Mouse (Mus musculus): ENCODE data around the gene Ap3b1. TPM values are rescaled to one million over a fixed set of nuclear protein-coding genes. Genes with fewer than 3 reads are reported as not detected.

Ap3b1 gene
- polyA plus RNA-seq, 1 experiment from 2014 or later, result 28.4 TPM

GRCm38 (mm10) chr13:94398568-94399374 lies 40.0 kb downstream of the Ap3b1 start:
- Histone ChIP-seq H3K27ac (replicated peaks; ENCODE audit: low read depth, low read length) (no peak overlapping the region), H3K9me3 (ENCODE audit: control insufficient read depth, low read length) (no peaks in the 10 kb centered on the region), H3K27me3 (ENCODE audit: control insufficient read depth, insufficient read depth, low read length) (no peaks in the 10 kb centered on the region), H3K4me1 (ENCODE audit: control insufficient read depth, insufficient read depth, low read length) (0 out of 2 replicates have a peak, but pooled peaks cover 5% of the 10 kb centered on the region), H3K36me3 (ENCODE audit: control insufficient read depth, insufficient read depth, low read length) (peaks cover 14% of the 10 kb centered on the region; the same call in 1 of the 2 replicates), H3K9ac (replicated peaks; ENCODE audit: low read length) (no peak overlapping the region), H3K4me3 (replicated peaks; ENCODE audit: low read depth, low read length) (no peak overlapping the region), H3K4me2 (ENCODE audit: low read length) (no peak overlapping the region)
- ATAC-seq (ENCODE audit: low FRiP score, low TSS enrichment), result no peak
- no peak for DNase-seq
- WGBS, result 84% methylated on average over 12 of the region's 12 CpGs

GRCm38 (mm10) chr13:94400465-94400864 lies 41.7 kb downstream of the Ap3b1 start:
- no peak overlapping the region for H3K9ac ChIP-seq (replicated peaks; ENCODE audit: low read length)
- peaks cover 23% of the 10 kb centered on the region for H3K36me3 ChIP-seq (ENCODE audit: control insufficient read depth, insufficient read depth, low read length)
- no peaks in the 10 kb centered on the region for H3K27me3 ChIP-seq (ENCODE audit: control insufficient read depth, insufficient read depth, low read length)
- 0 out of 2 replicates have a peak, but pooled peaks cover 5% of the 10 kb centered on the region for H3K4me1 ChIP-seq (ENCODE audit: control insufficient read depth, insufficient read depth, low read length)
- DNase-seq (no peak), ATAC-seq (ENCODE audit: low FRiP score, low TSS enrichment) (no peak)
- H3K4me3 ChIP-seq (replicated peaks; ENCODE audit: low read depth, low read length), result no peak overlapping the region
- 96% methylated on average over 8 of the region's 8 CpGs for WGBS
- no peaks in the 10 kb centered on the region for H3K9me3 ChIP-seq (ENCODE audit: control insufficient read depth, low read length)
- no peak overlapping the region for H3K4me2 ChIP-seq (ENCODE audit: low read length)
- no peak overlapping the region for H3K27ac ChIP-seq (replicated peaks; ENCODE audit: low read depth, low read length)

DNA sequence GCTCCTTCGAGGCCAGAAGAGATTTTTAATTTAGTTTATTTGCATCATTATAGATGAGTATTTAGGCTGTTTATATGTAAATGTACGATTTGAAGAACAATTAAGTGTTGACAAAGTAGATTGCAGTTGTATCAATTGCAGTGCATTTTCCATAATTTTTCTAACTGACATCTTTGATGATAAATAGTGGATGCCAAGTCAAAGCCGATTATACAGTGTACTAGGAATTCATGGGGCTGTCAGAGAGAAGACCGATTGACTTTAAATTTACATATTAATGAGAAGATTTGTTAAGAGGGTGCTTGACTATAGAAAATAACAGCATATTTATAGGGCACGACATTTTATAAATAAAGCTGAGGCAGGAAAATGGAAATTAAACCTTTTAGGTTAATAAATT lies 64.8 kb downstream of the Ap3b1 start:
- Histone ChIP-seq H3K27me3 (ENCODE audit: control insufficient read depth, insufficient read depth, low read length) (no peaks in the 10 kb centered on the region), H3K27ac (replicated peaks; ENCODE audit: low read depth, low read length) (no peak overlapping the region), H3K9me3 (ENCODE audit: control insufficient read depth, low read length) (no peaks in the 10 kb centered on the region), H3K36me3 (ENCODE audit: control insufficient read depth, insufficient read depth, low read length) (no peaks in the 10 kb centered on the region), H3K4me2 (ENCODE audit: low read length) (no peak overlapping the region), H3K4me1 (ENCODE audit: control insufficient read depth, insufficient read depth, low read length) (no peaks in the 10 kb centered on the region), H3K9ac (replicated peaks; ENCODE audit: low read length) (no peak overlapping the region), H3K4me3 (replicated peaks; ENCODE audit: low read depth, low read length) (no peak overlapping the region)
- ATAC-seq (ENCODE audit: low FRiP score, low TSS enrichment), result no peak
- DNase-seq, result peak; percentile 30
- WGBS, result 39% methylated on average over 5 of the region's 5 CpGs

- H3K4me2 ChIP-seq (ENCODE audit: low read length), result no peak overlapping the region
- ATAC-seq (ENCODE audit: low FRiP score, low TSS enrichment) (no peak), DNase-seq (no peak)
- 0 out of 2 replicates have a peak, but pooled peaks cover 5% of the 10 kb centered on the region for H3K36me3 ChIP-seq (ENCODE audit: control insufficient read depth, insufficient read depth, low read length)
- no peaks in the 10 kb centered on the region for H3K27me3 ChIP-seq (ENCODE audit: control insufficient read depth, insufficient read depth, low read length)
- H3K4me1 ChIP-seq (ENCODE audit: control insufficient read depth, insufficient read depth, low read length), result no peaks in the 10 kb centered on the region
- no peak overlapping the region for H3K4me3 ChIP-seq (replicated peaks; ENCODE audit: low read depth, low read length)
- no peaks in the 10 kb centered on the region for H3K9me3 ChIP-seq (ENCODE audit: control insufficient read depth, low read length)
- WGBS, result 94% methylated on average over 2 of the region's 2 CpGs
- H3K9ac ChIP-seq (replicated peaks; ENCODE audit: low read length), result no peak overlapping the region
- H3K27ac ChIP-seq (replicated peaks; ENCODE audit: low read depth, low read length), result no peak overlapping the region
Measured at GRCm38 (mm10) chr13:94429567-94429966, 70.8 kb downstream of the Ap3b1 start.

GRCm38 (mm10) chr13:94439386-94439785 lies 80.6 kb downstream of the Ap3b1 start:
- 85% methylated on average over 5 of the region's 5 CpGs for WGBS
- no peak overlapping the region for H3K27ac ChIP-seq (replicated peaks; ENCODE audit: low read depth, low read length)
- H3K9ac ChIP-seq (replicated peaks; ENCODE audit: low read length), result no peak overlapping the region
- H3K27me3 ChIP-seq (ENCODE audit: control insufficient read depth, insufficient read depth, low read length), result no peaks in the 10 kb centered on the region
- peak; percentile 29 for DNase-seq
- ATAC-seq (ENCODE audit: low FRiP score, low TSS enrichment), result no peak
- H3K9me3 ChIP-seq (ENCODE audit: control insufficient read depth, low read length), result no peaks in the 10 kb centered on the region
- no peak overlapping the region for H3K4me3 ChIP-seq (replicated peaks; ENCODE audit: low read depth, low read length)
- H3K36me3 ChIP-seq (ENCODE audit: control insufficient read depth, insufficient read depth, low read length), result no peaks in the 10 kb centered on the region
- H3K4me1 ChIP-seq (ENCODE audit: control insufficient read depth, insufficient read depth, low read length), result no peaks in the 10 kb centered on the region
- H3K4me2 ChIP-seq (ENCODE audit: low read length), result no peak overlapping the region

GRCm38 (mm10) chr13:94441199-94441598 lies 82.4 kb downstream of the Ap3b1 start:
- DNase-seq, result no peak
- WGBS, result 90% methylated on average over 4 of the region's 4 CpGs
- Histone ChIP-seq H3K4me1 (ENCODE audit: control insufficient read depth, insufficient read depth, low read length) (no peaks in the 10 kb centered on the region), H3K9ac (replicated peaks; ENCODE audit: low read length) (no peak overlapping the region), H3K9me3 (ENCODE audit: control insufficient read depth, low read length) (no peaks in the 10 kb centered on the region), H3K36me3 (ENCODE audit: control insufficient read depth, insufficient read depth, low read length) (no peaks in the 10 kb centered on the region), H3K27me3 (ENCODE audit: control insufficient read depth, insufficient read depth, low read length) (no peaks in the 10 kb centered on the region), H3K27ac (replicated peaks; ENCODE audit: low read depth, low read length) (no peak overlapping the region), H3K4me3 (replicated peaks; ENCODE audit: low read depth, low read length) (no peak overlapping the region), H3K4me2 (ENCODE audit: low read length) (no peak overlapping the region)
- ATAC-seq (ENCODE audit: low FRiP score, low TSS enrichment), result no peak

DNA sequence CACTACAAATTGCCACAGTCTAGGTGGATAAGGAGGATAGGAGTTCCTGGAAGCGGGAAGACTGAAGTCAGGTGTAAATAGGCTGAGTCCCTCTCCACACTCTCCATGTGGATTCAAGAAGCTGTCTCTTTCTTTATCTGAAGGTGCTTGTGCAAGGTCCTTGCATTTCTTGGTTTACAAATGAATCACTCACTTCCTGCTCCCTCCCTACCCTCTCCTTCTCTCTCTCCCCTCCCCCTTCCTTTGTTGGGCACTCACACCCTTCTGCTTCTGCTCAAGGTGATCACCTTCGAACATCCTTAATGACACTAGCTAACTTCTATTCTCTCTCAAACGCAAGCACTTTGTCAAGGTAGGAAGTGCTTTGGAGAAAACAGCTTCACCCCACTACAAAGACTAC lies 84.7 kb downstream of the Ap3b1 start:
- Histone ChIP-seq H3K27ac (replicated peaks; ENCODE audit: low read depth, low read length) (no peak overlapping the region), H3K4me3 (replicated peaks; ENCODE audit: low read depth, low read length) (no peak overlapping the region), H3K36me3 (ENCODE audit: control insufficient read depth, insufficient read depth, low read length) (no peaks in the 10 kb centered on the region), H3K27me3 (ENCODE audit: control insufficient read depth, insufficient read depth, low read length) (no peaks in the 10 kb centered on the region), H3K4me1 (ENCODE audit: control insufficient read depth, insufficient read depth, low read length) (no peaks in the 10 kb centered on the region), H3K9me3 (ENCODE audit: control insufficient read depth, low read length) (no peaks in the 10 kb centered on the region), H3K4me2 (ENCODE audit: low read length) (no peak overlapping the region), H3K9ac (replicated peaks; ENCODE audit: low read length) (no peak overlapping the region)
- DNase-seq (no peak), ATAC-seq (ENCODE audit: low FRiP score, low TSS enrichment) (no peak)
- 86% methylated on average over 3 of the region's 3 CpGs for WGBS

GRCm38 (mm10) chr13:94445103-94445502 lies 86.3 kb downstream of the Ap3b1 start:
- Histone ChIP-seq H3K27ac (replicated peaks; ENCODE audit: low read depth, low read length) (no peak overlapping the region), H3K27me3 (ENCODE audit: control insufficient read depth, insufficient read depth, low read length) (no peaks in the 10 kb centered on the region), H3K9me3 (ENCODE audit: control insufficient read depth, low read length) (no peaks in the 10 kb centered on the region), H3K4me3 (replicated peaks; ENCODE audit: low read depth, low read length) (no peak overlapping the region), H3K36me3 (ENCODE audit: control insufficient read depth, insufficient read depth, low read length) (0 out of 2 replicates have a peak, but pooled peaks cover 3% of the 10 kb centered on the region), H3K9ac (replicated peaks; ENCODE audit: low read length) (no peak overlapping the region), H3K4me1 (ENCODE audit: control insufficient read depth, insufficient read depth, low read length) (no peaks in the 10 kb centered on the region), H3K4me2 (ENCODE audit: low read length) (no peak overlapping the region)
- WGBS, result 90% methylated on average over 5 of the region's 5 CpGs
- no peak for DNase-seq
- ATAC-seq (ENCODE audit: low FRiP score, low TSS enrichment), result no peak

DNA sequence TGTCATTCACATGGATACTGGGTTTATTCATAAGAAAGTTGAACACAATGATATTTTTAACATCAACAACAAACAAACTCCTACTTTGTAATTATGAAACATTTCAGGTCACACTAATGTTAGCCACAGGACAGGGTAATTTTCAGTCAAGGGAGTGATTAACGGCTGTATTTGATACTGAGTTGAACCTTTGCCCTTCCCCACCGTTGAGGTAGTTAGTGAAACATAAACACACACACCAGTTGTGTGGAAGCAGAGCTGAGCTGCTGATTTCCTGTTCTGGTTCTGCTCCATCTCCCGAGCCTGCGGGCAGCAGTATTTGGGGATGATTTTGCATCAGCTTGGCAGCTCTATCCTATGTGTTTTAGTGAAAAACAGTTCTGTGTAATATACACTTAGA lies 88.2 kb downstream of the Ap3b1 start:
- Histone ChIP-seq H3K9ac (replicated peaks; ENCODE audit: low read length) (no peak overlapping the region), H3K27ac (replicated peaks; ENCODE audit: low read depth, low read length) (no peak overlapping the region), H3K36me3 (ENCODE audit: control insufficient read depth, insufficient read depth, low read length) (0 out of 2 replicates have a peak, but pooled peaks cover 3% of the 10 kb centered on the region), H3K4me2 (ENCODE audit: low read length) (no peak overlapping the region), H3K4me1 (ENCODE audit: control insufficient read depth, insufficient read depth, low read length) (no peaks in the 10 kb centered on the region), H3K27me3 (ENCODE audit: control insufficient read depth, insufficient read depth, low read length) (no peaks in the 10 kb centered on the region), H3K9me3 (ENCODE audit: control insufficient read depth, low read length) (no peaks in the 10 kb centered on the region), H3K4me3 (replicated peaks; ENCODE audit: low read depth, low read length) (no peak overlapping the region)
- ATAC-seq (ENCODE audit: low FRiP score, low TSS enrichment) (no peak), DNase-seq (no peak)
- WGBS, result 93% methylated on average over 4 of the region's 4 CpGs
